Mouse (Mus musculus): Measurements from ENCODE around the gene Sgcd.
"Not testable (repeated sequence)": the region's sequence is repeated elsewhere in the genome, so short reads cannot be mapped to it uniquely, and the experiment has no call there.

The Sgcd gene

GRCm38 (mm10) chr11:47776019-47776418 is 212.8 kb downstream of the Sgcd start:
- DNase-seq = peak; percentile 2 to 3

DNA sequence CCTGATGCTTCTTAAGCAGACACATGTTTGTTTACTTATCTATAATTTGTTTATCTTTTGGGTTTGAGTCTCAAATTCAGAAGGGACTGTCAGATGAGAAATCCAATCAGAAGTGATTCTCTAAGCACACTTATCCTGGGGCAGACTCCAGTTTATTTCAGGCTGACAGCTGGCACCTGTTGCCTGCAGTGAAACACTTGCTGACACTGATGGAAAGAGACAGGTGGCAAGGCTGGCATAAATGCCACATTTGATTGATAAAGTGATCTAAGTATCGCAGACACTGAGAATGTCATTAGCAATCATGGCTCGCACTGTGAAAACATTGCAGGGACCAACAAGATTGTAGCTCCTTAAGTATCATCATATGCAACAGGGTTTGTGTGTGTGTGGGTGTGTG is 222.9 kb downstream of the Sgcd start:
- peak; percentile 12 to 20 for DNase-seq

- not testable (repeated sequence) for DNase-seq
Measured at GRCm38 (mm10) chr11:47763569-47763968, 225.2 kb downstream of the Sgcd start.

GRCm38 (mm10) chr11:47759015-47759414 is 229.8 kb downstream of the Sgcd start:
- no peak for DNase-seq

GRCm38 (mm10) chr11:47742806-47743205 is 246.0 kb downstream of the Sgcd start:
- no peak for DNase-seq

GRCm38 (mm10) chr11:47704930-47705787 is 283.6 kb downstream of the Sgcd start:
- peak; percentile 65 to 80 for DNase-seq

DNA sequence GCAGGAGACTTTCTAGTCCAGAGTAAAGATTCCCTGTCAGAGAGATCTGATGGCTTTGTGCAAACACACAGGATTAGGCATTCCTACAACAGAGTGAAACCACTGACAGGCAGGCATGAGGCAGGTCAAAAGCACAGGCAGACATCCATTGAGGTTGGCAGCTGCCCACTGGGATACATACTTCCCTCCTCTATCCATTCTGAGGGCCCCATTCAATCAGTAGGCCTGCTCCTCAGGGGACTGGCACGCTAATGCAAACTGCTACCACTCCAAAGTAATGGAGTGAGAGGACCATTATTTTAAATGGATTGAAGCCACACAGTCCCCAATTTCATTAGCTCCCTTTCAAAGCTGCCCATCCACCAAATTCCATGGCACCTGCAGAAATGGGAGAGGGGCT is 293.2 kb downstream of the Sgcd start:
- DNase-seq = no peak

- peak; percentile 40 to 68 for DNase-seq
Measured at GRCm38 (mm10) chr11:47658135-47658534, 330.6 kb downstream of the Sgcd start.

DNA sequence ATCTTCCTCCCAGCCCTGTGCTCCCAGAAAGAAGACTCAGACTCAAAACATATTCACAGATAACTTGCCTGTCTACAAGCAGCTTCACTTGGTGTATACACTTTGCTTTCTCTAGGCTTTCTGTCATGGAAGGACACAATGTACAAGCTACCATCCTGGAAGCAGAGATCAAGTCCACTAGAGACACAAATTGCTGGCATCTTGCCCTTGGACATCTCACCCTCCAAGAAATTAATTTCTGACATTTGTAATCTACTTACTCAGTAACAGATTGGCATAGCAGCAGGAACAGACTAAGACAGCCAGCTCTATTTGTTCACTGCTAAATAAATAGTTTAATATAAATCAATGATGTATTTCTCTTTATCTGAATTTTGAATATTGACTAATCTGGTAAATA is 342.9 kb downstream of the Sgcd start:
- peak; percentile 46 to 59 for DNase-seq

GRCm38 (mm10) chr11:47641567-47642259 is 347.1 kb downstream of the Sgcd start:
- DNase-seq = no peak

- DNase-seq = no peak
Measured at GRCm38 (mm10) chr11:47640556-47640955, 348.2 kb downstream of the Sgcd start.

GRCm38 (mm10) chr11:47630186-47630585 is 358.6 kb downstream of the Sgcd start:
- DNase-seq = no peak

DNA sequence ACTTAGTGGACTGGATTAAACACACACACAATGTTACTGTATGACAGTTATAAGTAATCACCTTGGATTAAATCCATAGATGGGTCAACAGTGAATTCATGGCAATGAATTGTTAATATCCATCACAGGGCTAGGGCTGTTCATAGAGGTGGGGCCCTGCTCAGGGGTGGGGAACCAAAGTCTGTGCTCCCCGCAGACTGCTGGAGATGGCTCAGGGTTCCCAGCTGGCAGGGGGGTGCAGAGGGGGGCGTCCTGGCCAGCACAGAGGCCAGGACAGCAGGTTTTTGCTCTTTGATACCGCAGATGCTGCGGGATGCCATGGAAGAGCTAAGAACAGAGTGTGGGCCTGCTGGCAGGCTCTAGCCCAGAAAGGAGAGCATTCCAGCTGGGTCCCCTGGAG is 378.9 kb downstream of the Sgcd start:
- DNase-seq = no peak

GRCm38 (mm10) chr11:47574635-47575034 is 414.1 kb downstream of the Sgcd start:
- no peak for DNase-seq

GRCm38 (mm10) chr11:47568488-47568887 is 420.3 kb downstream of the Sgcd start:
- no peak for DNase-seq

DNA sequence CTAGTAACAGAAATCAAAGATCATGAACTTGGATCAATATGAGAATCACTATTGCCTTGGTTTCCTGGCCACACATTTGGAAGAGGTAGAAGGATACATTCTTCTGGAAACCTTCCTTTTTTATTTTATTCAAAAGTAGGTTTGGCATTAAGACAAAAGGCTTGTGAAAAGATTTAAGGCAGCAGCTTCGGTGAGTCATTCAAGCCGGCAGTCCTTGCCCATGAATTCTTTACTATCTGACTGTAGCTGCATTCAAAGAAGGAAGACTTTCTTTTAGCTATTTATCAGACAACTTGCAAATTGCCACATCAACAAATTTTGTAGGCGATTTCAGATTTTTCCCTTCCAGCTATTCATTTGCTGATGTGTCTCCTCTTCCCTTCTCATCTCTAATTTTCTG is 422.6 kb downstream of the Sgcd start:
- no peak for DNase-seq

DNA sequence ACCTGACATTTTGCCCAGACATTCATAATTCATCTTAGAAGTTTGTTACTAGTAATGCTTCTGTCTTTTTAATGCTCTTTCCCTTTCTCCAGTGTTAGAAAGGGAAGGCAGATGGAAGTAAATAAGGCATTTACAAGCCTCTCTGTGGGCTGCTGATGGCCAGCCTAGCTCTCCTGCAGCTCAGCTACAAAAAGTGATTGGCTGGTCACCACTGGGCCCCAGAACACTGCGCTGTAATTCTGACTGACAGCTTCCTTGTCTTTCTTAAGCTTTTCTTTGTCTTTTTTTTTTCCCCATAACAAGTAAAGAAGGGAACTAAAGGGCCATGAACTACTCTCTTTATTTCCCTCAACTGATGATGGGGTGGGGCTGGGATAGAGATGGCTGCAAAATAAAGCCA is 463.9 kb downstream of the Sgcd start:
- no peak for DNase-seq

DNA sequence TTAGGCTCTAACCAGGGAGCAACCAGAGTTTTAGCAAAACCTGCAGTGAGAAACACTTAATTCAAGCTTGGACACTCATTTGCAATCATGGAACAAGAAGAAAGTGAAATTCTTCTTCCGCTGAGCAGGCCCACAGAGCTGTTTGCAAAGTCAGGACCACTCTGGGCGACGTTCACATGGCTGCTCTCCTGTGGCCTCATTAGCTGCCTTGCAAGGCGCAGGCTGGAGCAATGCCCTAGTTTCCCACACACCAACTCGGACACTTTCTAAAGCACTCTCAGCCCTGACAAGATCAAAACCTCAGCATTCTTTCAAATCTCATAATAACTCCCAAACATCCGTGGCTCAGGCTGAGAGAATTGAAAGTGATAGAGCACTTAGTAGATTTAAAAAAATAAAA is 480.7 kb downstream of the Sgcd start:
- peak in 1 of 2 experiments; percentile 2 for DNase-seq

DNA sequence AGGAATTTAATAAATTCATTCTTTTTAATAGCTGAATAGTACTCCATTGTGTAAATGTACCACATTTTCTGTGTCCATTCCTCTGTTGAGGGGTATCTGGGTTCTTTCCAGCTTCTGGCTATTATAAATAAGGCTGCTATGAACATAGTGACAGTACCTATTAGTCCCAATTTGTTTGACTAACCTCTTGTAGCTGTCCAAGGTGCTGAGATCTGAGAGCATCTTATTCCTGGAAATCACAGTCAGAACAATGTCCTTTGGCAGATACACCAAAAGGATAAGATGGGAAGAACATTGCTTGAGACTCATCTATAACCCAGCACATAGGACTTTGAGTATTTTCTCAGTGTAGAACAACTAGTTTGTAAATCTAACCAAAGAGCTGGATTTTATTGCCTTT is 485.5 kb downstream of the Sgcd start:
- DNase-seq = not testable (repeated sequence)

GRCm38 (mm10) chr11:47473493-47474230 is 515.1 kb downstream of the Sgcd start:
- DNase-seq = peak in 1 of 2 experiments; percentile 4

DNA sequence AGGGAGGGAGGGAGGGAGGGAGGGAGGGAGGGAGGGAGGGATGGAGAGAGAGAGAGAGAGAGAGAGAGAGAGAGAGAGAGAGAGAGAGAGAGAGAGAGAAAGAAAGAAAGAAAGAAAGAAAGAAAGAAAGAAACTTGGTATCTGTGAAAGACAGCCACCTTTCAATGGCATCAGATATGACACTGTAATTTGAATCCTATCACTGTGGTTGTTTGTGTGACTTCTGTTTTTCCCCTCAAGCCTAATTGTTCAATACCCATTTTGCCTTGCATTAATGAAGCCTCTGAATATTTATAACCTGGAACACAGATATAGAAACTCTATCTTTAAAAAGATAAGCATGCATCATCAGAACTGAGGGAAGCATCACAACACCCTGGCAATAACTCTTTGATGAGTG is 528.1 kb downstream of the Sgcd start:
- not testable (repeated sequence) for DNase-seq

GRCm38 (mm10) chr11:47460149-47460548 is 528.6 kb downstream of the Sgcd start:
- no peak for DNase-seq

- no peak for DNase-seq
Measured at GRCm38 (mm10) chr11:47459214-47459613, 529.6 kb downstream of the Sgcd start.

Data from cerebellum, postnatal 14 days (tissue).